Mouse (Mus musculus) testis, adult 2 months (tissue): ENCODE results near the gene Lhpp. TPM values are rescaled to one million over a fixed set of nuclear protein-coding genes. Genes with fewer than 3 reads are reported as not detected.
A peak's percentile ranks its signal among the peaks of the same experiment; 100 is the strongest.

Source experiments
- H3K27ac ChIP-seq: fragments of 200-500 bp; 2 replicates; pipeline ENCODE4 v1.5.1; 2012; ENCODE audit warnings: low read depth, low read length; ENCODE audit not compliant: control insufficient read depth, insufficient read depth
- H3K27me3 ChIP-seq: fragments of 200-500 bp; 2 replicates; pipeline ENCODE4 v1.6.1; 2012; ENCODE audit warnings: mild to moderate bottlenecking, low read length, moderate library complexity; ENCODE audit not compliant: control insufficient read depth, insufficient read depth
- H3K36me3 ChIP-seq: fragments of 200-500 bp; 2 replicates; pipeline ENCODE4 v1.6.1; 2012; ENCODE audit warnings: mild to moderate bottlenecking, low read length; ENCODE audit not compliant: control insufficient read depth, insufficient read depth
- H3K4me1 ChIP-seq: fragments of 200-500 bp; 2 replicates; pipeline ENCODE4 v1.6.1; 2012; ENCODE audit warnings: low read length; ENCODE audit not compliant: control insufficient read depth, insufficient read depth
- H3K4me3 ChIP-seq: fragments of 200-500 bp; 2 replicates; pipeline ENCODE4 v1.5.1; 2012; ENCODE audit warnings: low read depth, mild to moderate bottlenecking, low read length, moderate library complexity, mixed read lengths; ENCODE audit not compliant: control insufficient read depth
- CTCF ChIP-seq: fragments of 200-500 bp; IDR thresholded peaks from 2 replicates; pipeline ENCODE4 v1.5.1; 2012; ENCODE audit warnings: low read depth, mild to moderate bottlenecking, inconsistent platforms, low read length, moderate library complexity; ENCODE audit not compliant: control insufficient read depth, insufficient read depth, insufficient replicate concordance
- POLR2A ChIP-seq: fragments of 200-500 bp; IDR thresholded peaks from 2 replicates; pipeline ENCODE4 v1.6.1; 2012; ENCODE audit warnings: low read depth, mild to moderate bottlenecking, inconsistent platforms, low read length, moderate library complexity; ENCODE audit not compliant: control insufficient read depth
- polyA plus RNA-seq: library from polyadenylated mRNA; depleted of rRNA; stranded (reverse); fragments of >200 nt; gene quantifications from 2 replicates; pipeline ENCODE4 v1.2.3, GENCODE M21; 2012

Gene Lhpp
- polyA plus RNA-seq, 1 experiment: 7.3 TPM

- TF ChIP-seq POLR2A (no peak), CTCF (no peak)
- no peaks in the 10 kb centered on the region for H3K27me3 ChIP-seq
- no peaks in the 10 kb centered on the region; the same call in 1 of the 2 replicates for H3K4me1 ChIP-seq
- H3K36me3 ChIP-seq: no peaks in the 10 kb centered on the region
- H3K27ac ChIP-seq: no peak overlapping the region
- no peak overlapping the region for H3K4me3 ChIP-seq
These were observed 65.5 kb downstream of the Lhpp start for GRCm38 (mm10) chr7:132675922-132676321.

- no peaks in the 10 kb centered on the region for H3K27me3 ChIP-seq
- no peaks in the 10 kb centered on the region for H3K36me3 ChIP-seq
- TF ChIP-seq CTCF (no peak), POLR2A (no peak)
- no peak overlapping the region for H3K4me3 ChIP-seq
- no peak overlapping the region for H3K27ac ChIP-seq
- H3K4me1 ChIP-seq: no peaks in the 10 kb centered on the region
These were observed 68.7 kb downstream of the Lhpp start for GRCm38 (mm10) chr7:132679117-132679516.

GRCm38 (mm10) chr7:132679549-132679948, 69.1 kb downstream of the Lhpp start:
- Histone ChIP-seq H3K4me1 (no peaks in the 10 kb centered on the region), H3K4me3 (no peak overlapping the region), H3K36me3 (no peaks in the 10 kb centered on the region), H3K27me3 (no peaks in the 10 kb centered on the region), H3K27ac (no peak overlapping the region)
- TF ChIP-seq CTCF (no peak), POLR2A (no peak)

- Histone ChIP-seq H3K4me1 (no peaks in the 10 kb centered on the region), H3K27me3 (no peaks in the 10 kb centered on the region), H3K27ac (no peak overlapping the region), H3K4me3 (no peak overlapping the region), H3K36me3 (no peaks in the 10 kb centered on the region)
- TF ChIP-seq POLR2A: no peak
- no peak for TF ChIP-seq CTCF
These were observed 70.9 kb downstream of the Lhpp start for GRCm38 (mm10) chr7:132681296-132681695.

- TF ChIP-seq CTCF: no peak
- Histone ChIP-seq H3K36me3 (no peaks in the 10 kb centered on the region), H3K27me3 (no peaks in the 10 kb centered on the region), H3K4me1 (no peaks in the 10 kb centered on the region), H3K4me3 (no peak overlapping the region), H3K27ac (no peak overlapping the region)
These were observed 71.4 kb downstream of the Lhpp start for GRCm38 (mm10) chr7:132681831-132682230.

GRCm38 (mm10) chr7:132682336-132682735, 71.9 kb downstream of the Lhpp start:
- H3K4me1 ChIP-seq: peaks cover 4% of the 10 kb centered on the region; the same call in 1 of the 2 replicates
- no peak for TF ChIP-seq CTCF
- no peak for TF ChIP-seq POLR2A
- no peaks in the 10 kb centered on the region for H3K27me3 ChIP-seq
- H3K4me3 ChIP-seq: no peak overlapping the region
- no peak overlapping the region for H3K27ac ChIP-seq
- H3K36me3 ChIP-seq: no peaks in the 10 kb centered on the region

- no peak overlapping the region for H3K27ac ChIP-seq
- peaks cover 4% of the 10 kb centered on the region for H3K4me1 ChIP-seq
- H3K27me3 ChIP-seq: no peaks in the 10 kb centered on the region
- no peaks in the 10 kb centered on the region for H3K36me3 ChIP-seq
- TF ChIP-seq CTCF (no peak), POLR2A (no peak)
- no peak overlapping the region for H3K4me3 ChIP-seq
These were observed 72.5 kb downstream of the Lhpp start for GRCm38 (mm10) chr7:132682901-132683300.

GRCm38 (mm10) chr7:132683923-132684322, 73.5 kb downstream of the Lhpp start:
- Histone ChIP-seq H3K4me1 (peaks cover 4% of the 10 kb centered on the region), H3K27ac (no peak overlapping the region), H3K4me3 (peak overlapping the region; percentile 35; the same call in 1 of the 2 replicates), H3K36me3 (no peaks in the 10 kb centered on the region), H3K27me3 (no peaks in the 10 kb centered on the region)
- TF ChIP-seq POLR2A (no peak), CTCF (no peak)
